Mouse (Mus musculus) embryonic fibroblast, embryonic 13.5 days (primary cell): ENCODE measurements around the gene Accsl.

Experiments used
- CTCF ChIP-seq: IDR thresholded peaks from 2 replicates; pipeline ENCODE4 v1.5.1; 2011; ENCODE audit warnings: mild to moderate bottlenecking, control low read depth, low read length, moderate library complexity, borderline replicate concordance; ENCODE audit not compliant: insufficient read depth
- POLR2A ChIP-seq: IDR thresholded peaks from 2 replicates; pipeline ENCODE4 v1.6.1; 2011; ENCODE audit warnings: low read depth, mild to moderate bottlenecking, control low read depth, low read length, moderate library complexity

- no peak for TF ChIP-seq CTCF
- TF ChIP-seq POLR2A: no peak
Measured at GRCm38 (mm10) chr2:93880981-93881380, 12.0 kb upstream of the Accsl start.
